Mouse (Mus musculus): Measurements from ENCODE around the gene Elfn2.

GRCm38 (mm10) chr15:78633413-78633812 is 85.2 kb downstream of the Elfn2 start:
- TF ChIP-seq POLR2A (IDR thresholded peaks at IDR 0.05; ENCODE audit: borderline replicate concordance, insufficient read depth, low read length) (no peak), CTCF (IDR thresholded peaks at IDR 0.05; ENCODE audit: borderline replicate concordance, insufficient read depth, low read depth, low read length) (no peak)
